Mouse (Mus musculus): ENCODE data around the gene Znrf3.
"Not testable (repeated sequence)": the region's sequence is repeated elsewhere in the genome, so short reads cannot be mapped to it uniquely, and the experiment has no call there.

Gene Znrf3

GRCm38 (mm10) chr11:5444599-5445451 is at the start of gene Znrf3:
Znrf3 (minus strand) TSS chr11:5444847.
- peak; percentile 86 for ATAC-seq (ENCODE audit: low TSS enrichment)

DNA sequence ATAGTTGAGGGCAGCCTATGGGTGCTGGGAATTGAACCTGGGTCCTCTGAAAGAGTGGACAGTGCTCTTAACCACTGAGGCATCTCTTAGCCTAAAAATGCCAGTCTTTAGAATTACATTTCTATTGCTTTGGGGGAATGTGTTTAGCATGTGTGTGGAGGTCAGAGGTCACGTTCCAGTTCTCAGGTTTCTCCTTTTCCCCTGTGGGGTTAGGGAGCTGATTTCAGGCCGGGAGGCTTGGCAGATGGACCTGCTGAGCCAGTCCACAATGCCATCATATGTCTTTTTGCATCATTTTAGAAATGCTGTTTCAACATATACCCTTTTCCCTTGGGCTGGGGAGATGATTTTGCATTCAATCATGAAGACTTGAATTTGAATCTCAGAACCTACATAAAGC is 49.2 kb upstream of the Znrf3 start:
- ATAC-seq (ENCODE audit: low TSS enrichment), result no peak

- ATAC-seq (ENCODE audit: low TSS enrichment), result no peak
These were observed 47.3 kb upstream of the Znrf3 start for GRCm38 (mm10) chr11:5491912-5492311.

DNA sequence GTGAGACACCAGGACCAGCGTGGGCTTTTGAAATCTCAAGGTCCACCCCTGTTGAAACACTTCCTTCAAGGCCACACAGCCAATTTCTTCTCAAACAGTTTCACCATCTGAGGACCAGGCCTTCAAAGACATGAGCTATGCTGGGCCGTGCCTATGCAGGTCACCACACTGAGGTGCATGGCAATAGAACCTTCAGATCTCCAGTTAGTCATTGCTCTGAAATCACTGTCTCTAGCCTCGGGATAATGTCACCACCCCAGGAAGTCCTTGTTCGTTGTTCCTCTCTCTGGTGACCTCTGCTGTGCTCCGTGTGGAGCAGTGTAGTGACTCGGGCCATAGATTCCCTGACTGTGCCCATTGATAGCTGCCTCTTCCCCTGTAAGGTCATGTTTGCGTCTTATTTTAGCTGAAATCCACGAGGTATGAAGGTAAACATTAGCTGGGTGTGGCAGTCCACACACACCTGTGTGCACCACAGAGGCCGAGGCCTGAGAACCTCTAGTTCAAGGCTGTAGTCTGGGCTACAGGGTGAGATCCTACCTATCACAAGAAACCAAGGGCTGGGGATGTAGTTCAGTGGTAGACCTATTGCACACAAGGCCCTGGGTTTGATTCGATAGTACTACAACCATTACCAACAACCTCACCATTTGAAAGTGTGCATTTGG is 46.5 kb upstream of the Znrf3 start:
- no peak for ATAC-seq (ENCODE audit: low TSS enrichment)

- not testable (repeated sequence) for ATAC-seq (ENCODE audit: low TSS enrichment)
These were observed 44.8 kb upstream of the Znrf3 start for GRCm38 (mm10) chr11:5489433-5489832.

DNA sequence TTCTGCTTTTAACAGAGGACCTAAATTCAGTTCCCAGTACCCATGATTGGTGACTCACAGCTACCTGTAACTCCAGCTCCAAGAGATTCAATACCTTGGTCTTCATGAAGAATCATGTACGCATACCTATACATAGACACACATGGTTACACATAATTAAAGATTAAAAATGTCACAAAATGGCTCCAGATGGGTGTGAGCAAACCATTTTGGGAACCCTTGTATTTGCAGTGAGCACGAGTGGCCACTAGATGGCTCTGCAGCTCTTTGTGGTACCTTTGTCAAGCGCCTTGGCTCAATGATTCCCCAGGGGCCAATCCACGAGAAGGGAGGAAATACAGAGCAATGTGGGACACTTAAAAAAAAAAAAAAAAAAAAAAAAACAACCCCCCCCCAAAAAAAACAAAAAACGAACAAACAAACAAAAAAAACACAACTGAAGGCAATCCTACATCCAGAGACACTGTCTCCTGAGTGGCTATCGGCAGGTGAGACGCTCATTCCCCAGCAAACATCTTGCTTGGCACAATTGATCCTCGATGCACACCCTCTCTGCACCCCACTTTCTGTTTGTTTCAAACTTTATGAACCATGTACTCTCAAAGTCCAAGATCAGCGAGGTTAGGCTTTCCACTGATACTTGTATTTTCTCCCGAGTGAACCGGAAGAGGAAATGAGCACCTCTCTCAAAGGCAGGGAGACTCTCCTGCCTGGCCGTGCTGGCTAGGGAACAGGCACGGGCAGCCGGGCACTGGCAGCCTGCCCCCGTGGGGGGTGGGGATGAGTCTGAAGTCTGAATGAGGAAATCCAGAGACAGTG is 40.8 kb upstream of the Znrf3 start:
- ATAC-seq (ENCODE audit: low TSS enrichment), result peak; percentile 97

GRCm38 (mm10) chr11:5482581-5482980 is 37.9 kb upstream of the Znrf3 start:
- ATAC-seq (ENCODE audit: low TSS enrichment), result no peak

DNA sequence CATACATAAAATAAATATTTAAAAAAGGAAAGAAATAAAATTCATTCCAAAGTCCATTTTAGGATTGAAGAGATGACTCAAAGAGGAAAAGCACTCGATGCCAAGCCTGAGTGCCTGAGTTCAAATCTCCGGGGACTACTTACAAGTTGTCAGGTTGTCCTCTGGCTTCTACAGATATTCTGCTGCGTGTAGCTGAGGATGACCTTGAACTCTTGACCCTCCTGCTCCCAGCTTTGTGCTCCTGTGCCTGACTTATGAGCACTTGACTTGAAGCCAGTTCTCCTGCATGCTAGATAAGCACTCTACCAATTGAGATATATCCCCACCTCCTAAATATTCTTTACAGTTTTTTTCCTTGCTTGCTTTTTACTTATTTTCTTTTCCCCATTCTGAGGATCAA is 34.2 kb upstream of the Znrf3 start:
- ATAC-seq (ENCODE audit: low TSS enrichment), result no peak

- ATAC-seq (ENCODE audit: low TSS enrichment), result no peak
These were observed 33.5 kb upstream of the Znrf3 start for GRCm38 (mm10) chr11:5478193-5478592.

- no peak for ATAC-seq (ENCODE audit: low TSS enrichment)
These were observed 32.2 kb upstream of the Znrf3 start for GRCm38 (mm10) chr11:5476806-5477205.

DNA sequence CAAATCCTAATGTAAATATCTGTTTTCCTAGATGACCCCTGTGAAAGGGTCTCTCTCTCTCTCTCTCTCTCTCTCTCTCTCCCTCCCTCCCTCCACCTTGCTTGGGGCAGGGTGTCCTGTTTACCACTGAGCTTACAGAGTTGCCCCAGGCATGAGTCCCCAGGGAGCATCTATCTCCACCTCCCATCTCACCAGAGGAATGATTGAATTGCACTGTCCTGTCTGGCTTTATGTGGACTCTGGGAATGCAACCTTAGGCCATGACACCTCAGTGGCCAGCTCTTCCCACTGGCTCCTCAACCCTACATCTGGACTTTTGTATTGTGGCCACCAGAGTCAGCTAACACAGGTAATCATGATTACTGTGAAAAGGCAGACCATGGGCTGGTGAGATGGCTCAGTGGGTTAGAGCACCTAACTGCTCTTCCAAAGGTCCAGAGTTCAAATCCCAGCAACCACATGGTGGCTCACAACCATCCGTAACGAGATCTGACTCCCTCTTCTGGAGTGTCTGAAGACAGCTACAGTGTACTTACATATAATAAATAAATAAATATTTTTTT is 31.0 kb upstream of the Znrf3 start:
- not testable (repeated sequence) for ATAC-seq (ENCODE audit: low TSS enrichment)

GRCm38 (mm10) chr11:5474130-5474529 is 29.5 kb upstream of the Znrf3 start:
- ATAC-seq (ENCODE audit: low TSS enrichment), result peak; percentile 83

- ATAC-seq (ENCODE audit: low TSS enrichment), result no peak
These were observed 25.4 kb upstream of the Znrf3 start for GRCm38 (mm10) chr11:5470055-5470454.

GRCm38 (mm10) chr11:5469084-5469483 is 24.4 kb upstream of the Znrf3 start:
- ATAC-seq (ENCODE audit: low TSS enrichment), result no peak

DNA sequence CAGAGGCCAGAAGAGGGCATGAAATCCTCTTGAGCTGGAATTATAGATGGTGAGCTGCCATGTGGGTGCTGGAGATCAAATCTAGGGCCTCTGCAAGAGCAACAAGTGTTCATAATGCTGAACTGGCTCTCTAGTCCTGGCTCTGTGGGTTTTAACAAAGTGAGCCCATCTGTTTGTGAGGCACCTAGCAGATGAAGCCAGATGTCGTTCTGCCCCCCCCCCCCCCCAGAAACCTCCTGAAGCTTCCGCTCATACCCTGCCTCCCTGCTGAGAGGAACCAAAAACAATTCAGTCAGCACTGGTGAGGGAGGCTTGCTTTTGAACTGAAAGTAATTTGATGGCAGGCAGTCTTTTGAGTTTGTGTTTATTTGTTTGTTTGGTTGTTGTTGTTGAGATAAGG is 23.8 kb upstream of the Znrf3 start:
- no peak for ATAC-seq (ENCODE audit: low TSS enrichment)

DNA sequence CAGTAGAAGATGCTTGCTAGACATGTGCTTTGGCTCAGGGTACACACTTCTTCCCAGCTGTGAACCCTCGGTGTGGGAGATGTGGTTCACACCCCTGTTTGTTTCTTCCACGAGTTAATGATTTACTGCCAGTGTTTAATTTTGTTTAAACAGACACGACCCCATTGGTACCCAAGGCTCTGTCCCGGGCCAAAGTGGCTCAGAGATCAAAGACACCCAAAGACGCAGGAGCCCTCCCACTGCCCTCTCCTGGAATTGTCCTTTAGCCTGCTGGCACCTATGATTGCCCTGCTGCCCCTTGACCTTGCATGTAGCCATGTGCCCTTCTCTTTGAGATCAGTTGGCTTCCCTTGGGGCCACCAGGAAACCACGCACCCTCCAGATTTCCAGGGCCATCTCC is 7.3 kb upstream of the Znrf3 start:
- ATAC-seq (ENCODE audit: low TSS enrichment), result no peak

GRCm38 (mm10) chr11:5451341-5451740 is 6.7 kb upstream of the Znrf3 start:
- ATAC-seq (ENCODE audit: low TSS enrichment), result no peak

DNA sequence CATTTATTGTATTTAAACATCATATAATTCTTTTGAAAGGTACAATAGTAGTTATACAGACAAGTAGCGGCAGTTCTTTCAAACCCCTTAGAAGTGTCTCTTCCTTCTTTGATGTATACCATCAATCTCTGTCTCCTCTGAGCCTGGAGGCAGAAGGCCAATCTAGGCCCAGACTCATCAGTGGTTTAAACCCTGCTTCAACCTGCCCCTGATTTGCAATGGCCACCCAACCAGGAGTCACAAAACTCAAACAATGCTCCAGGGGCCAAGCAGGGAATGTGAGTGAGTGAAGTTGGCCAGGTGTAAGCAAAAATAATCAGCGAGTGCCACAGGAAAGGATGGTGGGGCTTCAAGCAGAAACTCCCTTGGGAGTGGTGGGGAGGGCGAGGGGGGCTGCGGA is 6.1 kb upstream of the Znrf3 start:
- ATAC-seq (ENCODE audit: low TSS enrichment), result no peak

GRCm38 (mm10) chr11:5445452-5445953 is 856 bp upstream of the Znrf3 start:
- no peak for ATAC-seq (ENCODE audit: low TSS enrichment)

GRCm38 (mm10) chr11:5444234-5444598 is 431 bp downstream of the Znrf3 start:
- peak; percentile 42 for ATAC-seq (ENCODE audit: low TSS enrichment)

DNA sequence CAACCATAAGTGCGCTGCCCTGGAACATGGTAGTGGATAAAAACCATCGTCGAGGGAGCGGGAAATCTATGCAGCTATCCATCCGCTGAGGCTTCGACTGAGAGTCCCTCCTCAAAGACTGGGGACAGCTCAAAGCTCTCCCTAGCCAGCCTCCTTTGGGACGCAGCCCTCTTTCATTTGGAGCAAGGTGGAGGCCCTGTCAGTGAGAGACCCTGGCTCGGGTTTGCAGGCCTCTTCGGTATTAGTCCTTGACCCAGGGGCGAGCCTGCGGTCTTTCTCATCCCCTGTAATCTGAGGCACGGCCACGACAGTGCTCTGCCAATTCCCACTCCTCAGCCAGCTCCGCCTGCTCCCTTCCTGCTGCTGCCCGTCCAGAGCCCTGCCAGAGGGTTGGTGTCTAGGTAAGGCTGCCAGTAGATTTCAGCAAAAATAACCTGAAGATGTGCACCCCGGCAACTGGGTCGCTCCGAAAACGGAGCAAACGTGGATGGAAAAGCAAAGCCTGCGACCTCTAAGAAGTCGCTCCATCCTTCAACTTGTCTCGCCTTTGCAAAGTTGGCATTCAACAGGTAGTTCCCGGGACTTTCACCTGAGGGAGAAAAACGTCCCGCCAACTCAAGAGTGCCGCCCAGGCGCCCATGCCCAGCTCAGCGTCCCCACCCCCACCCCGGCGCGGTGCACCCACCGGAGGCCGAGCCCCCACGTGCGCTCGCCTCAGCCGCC is 975 bp downstream of the Znrf3 start:
- 0 out of 2 replicates have a peak, but pooled peaks have one; percentile 28 for ATAC-seq (ENCODE audit: low TSS enrichment)
